Mouse (Mus musculus): ENCODE results near the gene Ccl9. TPM values are rescaled to one million over a fixed set of nuclear protein-coding genes. Genes with fewer than 3 reads are reported as not detected.
"Not testable (repeated sequence)": the region's sequence is repeated elsewhere in the genome, so short reads cannot be mapped to it uniquely, and the experiment has no call there.

The Ccl9 gene
- polyA plus RNA-seq, 1 experiment from 2014 or later: 54.3 TPM

DNA sequence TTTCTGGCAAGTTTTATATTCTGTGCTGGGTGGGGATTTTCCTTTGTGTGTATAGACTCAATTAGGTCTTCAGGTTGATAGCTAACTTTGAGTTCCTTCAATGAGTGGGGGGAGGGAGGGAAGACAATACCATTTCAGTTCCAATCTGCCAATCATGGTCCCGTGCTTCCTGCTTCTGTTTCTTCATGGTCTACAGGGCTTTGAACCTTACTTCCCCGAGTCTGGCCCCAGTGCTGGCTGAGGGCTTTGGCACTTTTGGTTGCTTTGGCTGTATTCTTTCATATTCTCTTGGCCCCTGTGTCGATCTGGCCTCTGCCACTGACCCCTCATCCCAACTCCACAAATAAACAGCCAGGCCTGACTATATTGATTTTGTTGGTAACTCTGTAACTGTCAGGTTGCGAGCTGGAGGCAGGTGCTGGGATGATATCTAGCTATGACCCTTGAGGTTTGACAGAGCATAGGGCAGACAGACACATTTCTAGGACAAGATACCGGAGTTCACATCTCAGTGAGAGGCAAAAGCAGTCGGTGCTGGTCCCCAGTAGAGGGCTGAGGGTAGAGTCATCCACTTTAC lies 16.0 kb downstream of the Ccl9 start:
- Histone ChIP-seq H3K27me3 (no peaks in the 10 kb centered on the region), H3K4me2 (no peak overlapping the region), H3K36me3 (replicated peaks) (no peaks in the 10 kb centered on the region), H3K4me1 (replicated peaks) (no peaks in the 10 kb centered on the region; the same call in none of the 2 replicates), H3K9me3 (replicated peaks) (no peaks in the 10 kb centered on the region), H3K4me3 (replicated peaks) (no peak overlapping the region), H3K27ac (replicated peaks) (peak overlapping the region; percentile 56), H3K9ac (no peak overlapping the region)
- ATAC-seq (ENCODE audit: insufficient read depth): peak; percentile 63
- WGBS (ENCODE audit: insufficient replicate concordance): 29% methylated on average over 6 of the region's 6 CpGs

DNA sequence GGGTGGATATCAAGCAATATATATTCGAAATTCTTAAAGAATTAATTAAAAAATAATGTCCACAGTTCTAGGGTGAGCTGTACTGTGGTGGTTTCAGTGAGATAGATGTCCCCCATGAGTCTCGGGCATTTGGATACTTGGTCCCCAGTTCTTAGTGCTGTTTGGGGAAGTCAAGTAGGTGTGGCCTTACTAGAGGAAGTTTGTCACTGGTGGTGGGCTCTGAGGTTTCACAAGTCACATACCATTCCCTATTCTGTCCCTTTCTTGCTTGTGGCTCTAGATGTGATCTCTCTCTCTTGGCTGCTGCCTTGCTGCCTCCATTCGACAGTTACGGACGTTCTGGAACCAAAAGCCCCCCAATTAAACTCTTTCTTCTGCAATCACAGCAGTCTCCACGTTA lies 18.0 kb downstream of the Ccl9 start:
- Histone ChIP-seq H3K4me2 (no peak overlapping the region), H3K9ac (no peak overlapping the region), H3K27ac (replicated peaks) (no peak overlapping the region), H3K9me3 (replicated peaks) (no peaks in the 10 kb centered on the region), H3K4me1 (replicated peaks) (no peaks in the 10 kb centered on the region; the same call in none of the 2 replicates), H3K36me3 (replicated peaks) (no peaks in the 10 kb centered on the region), H3K27me3 (no peaks in the 10 kb centered on the region), H3K4me3 (replicated peaks) (no peak overlapping the region)
- no peak for ATAC-seq (ENCODE audit: insufficient read depth)
- 17% methylated on average over 6 of the region's 6 CpGs for WGBS (ENCODE audit: insufficient replicate concordance)

DNA sequence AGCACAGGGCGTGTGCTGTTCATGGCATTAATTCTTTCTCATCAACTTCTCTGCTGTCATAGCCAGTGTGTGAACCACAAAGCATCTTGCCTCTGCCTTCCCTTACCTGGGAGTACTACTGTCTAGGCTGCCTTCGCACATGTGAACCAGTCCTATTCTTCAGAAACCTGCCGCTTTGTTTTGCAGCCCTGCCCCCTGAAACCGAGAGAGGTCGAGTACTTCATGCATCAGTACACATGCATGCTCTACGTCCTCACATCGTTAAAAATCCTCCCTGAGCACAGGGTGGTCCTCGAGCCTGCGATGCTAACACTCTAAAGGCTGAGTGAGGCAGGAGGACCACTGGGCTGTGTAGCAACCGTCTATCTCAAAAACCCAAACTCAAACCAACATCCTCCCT lies 21.4 kb downstream of the Ccl9 start:
- Histone ChIP-seq H3K4me2 (no peak overlapping the region), H3K36me3 (replicated peaks) (no peaks in the 10 kb centered on the region), H3K9me3 (replicated peaks) (no peaks in the 10 kb centered on the region), H3K9ac (no peak overlapping the region), H3K4me1 (replicated peaks) (no peaks in the 10 kb centered on the region; the same call in 1 of the 2 replicates), H3K27ac (replicated peaks) (no peak overlapping the region), H3K27me3 (no peaks in the 10 kb centered on the region), H3K4me3 (replicated peaks) (no peak overlapping the region)
- WGBS (ENCODE audit: insufficient replicate concordance): 63% methylated on average over 10 of the region's 10 CpGs
- no peak for ATAC-seq (ENCODE audit: insufficient read depth)

DNA sequence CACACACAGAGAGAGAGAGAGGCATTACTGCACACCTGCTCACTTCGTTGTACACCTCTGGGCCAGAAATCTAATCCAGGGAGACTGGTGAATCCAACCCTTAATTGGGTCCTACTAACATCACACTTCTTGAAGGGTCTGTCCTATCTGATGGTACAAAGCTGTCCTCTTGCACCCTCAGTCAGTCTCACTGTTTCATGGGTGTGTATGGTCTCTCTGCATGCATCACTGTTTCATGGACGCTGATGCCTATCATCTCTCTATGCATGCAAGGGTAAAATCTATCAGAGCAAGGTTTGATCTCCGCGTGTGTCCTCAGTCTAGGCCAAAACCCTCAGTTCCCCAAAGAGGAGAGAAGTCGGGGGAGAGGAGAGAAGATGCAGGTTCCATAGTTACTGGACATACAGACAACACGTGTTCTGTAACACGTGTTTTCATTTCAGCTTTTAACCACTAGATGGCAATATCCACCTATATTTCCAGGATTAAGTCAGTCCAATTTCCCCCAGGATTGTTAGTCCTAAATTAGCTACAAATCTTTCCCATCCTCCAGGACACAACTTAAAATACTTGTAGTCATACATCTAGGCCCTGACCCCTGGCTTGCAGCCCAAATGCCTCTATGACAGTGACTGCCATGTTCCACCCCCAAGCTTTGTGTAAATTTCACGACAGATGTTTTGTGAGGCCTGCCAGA lies 22.2 kb downstream of the Ccl9 start:
- no peaks in the 10 kb centered on the region for H3K36me3 ChIP-seq (replicated peaks)
- H3K27ac ChIP-seq (replicated peaks): no peak overlapping the region
- WGBS (ENCODE audit: insufficient replicate concordance): 26% methylated on average over 8 of the region's 8 CpGs
- no peaks in the 10 kb centered on the region for H3K9me3 ChIP-seq (replicated peaks)
- no peaks in the 10 kb centered on the region for H3K4me1 ChIP-seq (replicated peaks)
- ATAC-seq (ENCODE audit: insufficient read depth): no peak
- H3K4me2 ChIP-seq: no peak overlapping the region
- H3K27me3 ChIP-seq: no peaks in the 10 kb centered on the region
- no peak overlapping the region for H3K4me3 ChIP-seq (replicated peaks)
- H3K9ac ChIP-seq: no peak overlapping the region

DNA sequence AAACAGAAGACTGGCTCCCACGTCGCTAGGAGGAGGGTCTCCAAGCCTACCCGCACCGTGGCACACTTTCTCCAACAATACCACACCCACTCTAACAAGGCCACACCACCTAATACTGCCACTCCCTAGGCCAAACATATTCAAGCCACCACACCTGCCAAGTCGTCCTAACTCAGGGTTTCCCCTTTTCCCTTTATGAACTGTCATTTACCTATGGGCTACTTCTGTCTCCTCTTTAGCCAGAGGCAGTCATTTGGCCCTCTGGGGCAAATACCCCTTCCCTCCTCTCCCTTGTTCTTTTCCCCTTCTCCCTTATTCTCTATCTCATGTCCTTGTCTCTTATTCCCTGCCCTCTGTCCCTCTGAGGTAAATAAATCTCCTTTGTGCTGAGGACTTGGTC lies 26.8 kb downstream of the Ccl9 start:
- Histone ChIP-seq H3K9ac (no peak overlapping the region), H3K36me3 (replicated peaks) (no peaks in the 10 kb centered on the region), H3K9me3 (replicated peaks) (no peaks in the 10 kb centered on the region), H3K4me1 (replicated peaks) (no peaks in the 10 kb centered on the region), H3K27ac (replicated peaks) (no peak overlapping the region), H3K27me3 (no peaks in the 10 kb centered on the region), H3K4me2 (no peak overlapping the region), H3K4me3 (replicated peaks) (no peak overlapping the region)
- ATAC-seq (ENCODE audit: insufficient read depth): no peak
- WGBS (ENCODE audit: insufficient replicate concordance): 76% methylated on average over 5 of the region's 5 CpGs

DNA sequence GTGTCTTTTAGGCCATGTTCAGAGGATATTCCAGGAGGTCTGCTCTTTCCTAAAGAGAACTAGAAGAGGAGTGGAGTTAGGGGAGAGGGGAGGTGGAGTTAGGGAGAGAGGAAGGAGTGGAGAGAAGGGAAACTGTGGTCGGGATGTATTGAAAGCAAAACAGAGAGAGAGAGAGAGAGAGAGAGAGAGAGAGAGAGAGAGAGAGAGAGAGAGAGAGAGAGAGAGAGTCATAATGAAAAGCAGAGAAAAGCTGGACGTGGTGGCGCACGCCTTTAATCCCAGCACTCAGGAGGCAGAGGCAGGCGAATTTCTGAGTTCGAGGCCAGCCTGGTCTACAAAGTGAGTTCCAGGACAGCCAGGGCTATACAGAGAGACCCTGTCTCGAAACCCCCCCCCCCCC lies 27.4 kb downstream of the Ccl9 start:
- not testable (repeated sequence) for ATAC-seq (ENCODE audit: insufficient read depth); H3K27me3 ChIP-seq; H3K4me1 ChIP-seq (replicated peaks); H3K36me3 ChIP-seq (replicated peaks); H3K4me3 ChIP-seq (replicated peaks); H3K9me3 ChIP-seq (replicated peaks); H3K27ac ChIP-seq (replicated peaks); H3K4me2 ChIP-seq; H3K9ac ChIP-seq
- WGBS (ENCODE audit: insufficient replicate concordance): 58% methylated on average over 7 of the region's 7 CpGs

DNA sequence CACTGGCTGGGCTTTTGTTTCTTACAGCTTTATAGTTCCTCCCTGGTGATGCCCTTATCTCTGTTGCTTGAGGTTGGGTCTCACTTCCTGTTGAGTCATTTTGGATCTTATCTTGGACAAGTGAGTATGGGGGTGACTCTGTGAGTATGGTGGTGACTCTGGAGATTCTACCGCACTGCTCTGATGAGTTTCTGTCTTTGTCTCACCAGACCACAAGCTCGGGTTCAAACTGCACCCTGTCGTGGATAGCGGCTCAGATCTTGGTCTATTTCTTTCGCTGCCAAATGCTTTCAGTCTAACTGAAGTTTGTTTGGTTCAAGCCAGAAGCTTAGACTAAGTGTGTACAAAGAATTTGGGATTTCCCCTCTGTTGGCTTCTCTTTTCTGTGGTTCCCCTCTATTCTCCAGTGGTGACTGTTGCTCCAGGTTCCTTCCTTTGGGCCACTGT lies 28.2 kb downstream of the Ccl9 start:
- 14% methylated on average over 5 of the region's 5 CpGs for WGBS (ENCODE audit: insufficient replicate concordance)
- Histone ChIP-seq H3K9ac (no peak overlapping the region), H3K9me3 (replicated peaks) (no peaks in the 10 kb centered on the region), H3K4me2 (no peak overlapping the region), H3K4me3 (replicated peaks) (no peak overlapping the region), H3K4me1 (replicated peaks) (no peaks in the 10 kb centered on the region), H3K27ac (replicated peaks) (no peak overlapping the region), H3K36me3 (replicated peaks) (no peaks in the 10 kb centered on the region), H3K27me3 (no peaks in the 10 kb centered on the region)
- no peak for ATAC-seq (ENCODE audit: insufficient read depth)

DNA sequence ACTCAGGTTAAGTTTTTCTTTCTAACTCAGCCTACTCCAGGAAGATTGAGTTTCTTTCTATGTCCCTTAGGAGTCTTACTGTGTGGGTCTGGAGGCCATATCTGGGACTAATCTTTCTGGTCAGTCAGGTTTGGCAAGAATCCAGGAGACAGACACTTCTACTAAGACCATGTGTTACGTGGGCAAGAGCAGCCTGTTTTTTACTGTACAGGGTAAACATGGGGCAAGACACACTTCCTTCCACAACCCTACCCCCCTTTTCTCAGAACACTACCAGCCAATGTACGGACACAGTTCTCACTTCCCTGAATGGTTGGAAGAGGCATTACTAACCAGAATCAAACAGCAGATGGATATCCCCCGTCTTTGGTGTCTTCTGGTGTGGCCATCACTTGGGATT lies 34.2 kb downstream of the Ccl9 start:
- H3K9me3 ChIP-seq (replicated peaks): no peaks in the 10 kb centered on the region
- no peaks in the 10 kb centered on the region for H3K27me3 ChIP-seq
- ATAC-seq (ENCODE audit: insufficient read depth): no peak
- H3K36me3 ChIP-seq (replicated peaks): no peaks in the 10 kb centered on the region
- no peaks in the 10 kb centered on the region for H3K4me1 ChIP-seq (replicated peaks)
- WGBS (ENCODE audit: insufficient replicate concordance): 34% methylated on average over 3 of the region's 3 CpGs
- no peak overlapping the region for H3K4me2 ChIP-seq
- no peak overlapping the region for H3K27ac ChIP-seq (replicated peaks)
- H3K9ac ChIP-seq: no peak overlapping the region
- no peak overlapping the region for H3K4me3 ChIP-seq (replicated peaks)

DNA sequence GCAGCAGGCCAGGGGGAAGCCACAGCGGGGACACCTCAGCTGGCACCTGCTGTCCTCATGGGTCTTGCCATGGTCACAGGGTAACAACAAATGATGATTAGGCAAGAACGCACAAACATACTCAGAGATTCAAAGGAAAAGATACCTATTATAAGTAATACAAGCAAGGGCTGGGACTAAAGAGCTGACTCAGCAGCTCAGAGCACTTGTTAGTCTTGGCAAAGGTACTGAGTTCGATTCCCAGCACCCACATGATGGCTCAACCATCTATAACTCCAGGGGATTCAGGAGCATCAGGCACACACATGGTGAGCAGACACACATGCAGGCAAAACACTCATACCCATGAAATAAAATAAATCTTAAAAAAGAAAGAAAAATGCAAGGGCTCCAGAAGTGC lies 37.0 kb downstream of the Ccl9 start:
- 0 out of 2 replicates have a peak, but pooled peaks cover 2% of the 10 kb centered on the region for H3K4me1 ChIP-seq (replicated peaks)
- no peaks in the 10 kb centered on the region for H3K36me3 ChIP-seq (replicated peaks)
- no peaks in the 10 kb centered on the region for H3K27me3 ChIP-seq
- H3K4me2 ChIP-seq: no peak overlapping the region
- H3K4me3 ChIP-seq (replicated peaks): no peak overlapping the region
- no peak overlapping the region for H3K9ac ChIP-seq
- no peaks in the 10 kb centered on the region for H3K9me3 ChIP-seq (replicated peaks)
- no peak overlapping the region for H3K27ac ChIP-seq (replicated peaks)
- WGBS (ENCODE audit: insufficient replicate concordance): 72% methylated on average over 3 of the region's 3 CpGs
- ATAC-seq (ENCODE audit: insufficient read depth): no peak

DNA sequence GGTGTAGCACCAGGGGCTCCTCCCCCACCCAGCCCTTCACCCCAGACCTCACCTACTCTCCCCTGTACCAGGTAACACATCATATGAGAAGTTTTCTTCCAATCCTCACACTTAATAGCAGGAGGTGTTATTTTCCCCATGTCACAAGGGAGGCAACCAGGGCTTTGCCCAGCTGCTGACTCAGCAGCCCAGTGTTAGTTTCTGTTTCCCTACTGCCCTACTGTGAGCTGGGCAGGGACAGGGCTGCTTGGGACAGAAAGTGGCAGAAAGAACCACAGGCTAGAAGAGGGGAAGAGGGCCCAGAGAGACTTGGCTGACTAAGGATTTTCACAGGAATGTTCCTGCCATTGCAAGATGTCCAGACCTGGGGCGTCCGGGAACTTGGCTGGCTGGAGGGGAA lies 37.5 kb downstream of the Ccl9 start:
- Histone ChIP-seq H3K9me3 (replicated peaks) (no peaks in the 10 kb centered on the region), H3K27ac (replicated peaks) (no peak overlapping the region), H3K27me3 (no peaks in the 10 kb centered on the region), H3K9ac (no peak overlapping the region), H3K4me2 (no peak overlapping the region), H3K36me3 (replicated peaks) (no peaks in the 10 kb centered on the region), H3K4me1 (replicated peaks) (0 out of 2 replicates have a peak, but pooled peaks cover 4% of the 10 kb centered on the region), H3K4me3 (replicated peaks) (no peak overlapping the region)
- WGBS (ENCODE audit: insufficient replicate concordance): 70% methylated on average over 2 of the region's 2 CpGs
- ATAC-seq (ENCODE audit: insufficient read depth): no peak

DNA sequence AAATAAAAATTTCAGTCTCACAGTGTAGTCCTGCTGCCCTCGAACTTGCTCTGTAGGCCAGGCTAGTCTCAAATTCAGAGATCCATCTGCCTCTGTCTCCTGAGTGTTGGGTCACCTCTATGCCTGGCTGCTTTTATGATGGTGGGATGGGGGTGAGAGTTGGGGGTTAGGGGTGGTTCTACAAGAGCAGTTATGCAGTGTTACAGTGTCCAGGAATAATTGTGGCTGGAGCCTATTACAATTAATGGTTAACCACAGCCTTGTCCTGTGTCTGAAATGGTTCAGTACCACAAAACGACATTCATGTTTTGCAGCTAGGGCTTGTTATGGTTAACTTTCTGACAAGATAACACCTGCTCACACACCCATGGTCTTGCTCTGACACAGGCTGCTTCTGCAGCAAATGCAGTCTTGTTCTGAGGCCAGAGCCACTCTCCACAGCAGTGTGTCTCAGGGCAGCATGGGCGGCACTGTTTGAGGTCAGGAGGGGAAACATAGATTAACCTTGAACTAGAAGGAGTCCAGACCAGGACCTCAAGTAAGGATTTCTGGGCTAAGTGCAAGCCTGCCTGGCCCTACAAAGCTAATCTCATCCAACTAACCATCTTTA lies 39.6 kb downstream of the Ccl9 start:
- 41% methylated on average over 3 of the region's 3 CpGs for WGBS (ENCODE audit: insufficient replicate concordance)
- Histone ChIP-seq H3K36me3 (replicated peaks) (no peaks in the 10 kb centered on the region), H3K9ac (no peak overlapping the region), H3K27me3 (no peaks in the 10 kb centered on the region), H3K9me3 (replicated peaks) (no peaks in the 10 kb centered on the region), H3K4me1 (replicated peaks) (peaks cover 7% of the 10 kb centered on the region; the same call in 1 of the 2 replicates), H3K4me2 (no peak overlapping the region), H3K4me3 (replicated peaks) (no peak overlapping the region), H3K27ac (replicated peaks) (no peak overlapping the region)
- ATAC-seq (ENCODE audit: insufficient read depth): no peak

Measured in liver, embryonic 15.5 days (tissue).